Mouse (Mus musculus): Measurements from ENCODE around the gene Stmn1.

- TF ChIP-seq POLR2A (IDR thresholded peaks at IDR 0.05; ENCODE audit: borderline replicate concordance, extremely low read depth, low read depth, low read length) (no peak), CTCF (IDR thresholded peaks at IDR 0.05; ENCODE audit: insufficient read depth, low read length) (no peak)
These were observed 49.6 kb downstream of the Stmn1 start for GRCm38 (mm10) chr4:134517719-134518118.
